Mouse (Mus musculus): ENCODE measurements around the gene Zhx3. TPM values are rescaled to one million over a fixed set of nuclear protein-coding genes. Genes with fewer than 3 reads are reported as not detected.

Zhx3 gene
- total and polyA plus RNA-seq, 2 experiments, result 12.3 to 33.5 TPM

DNA sequence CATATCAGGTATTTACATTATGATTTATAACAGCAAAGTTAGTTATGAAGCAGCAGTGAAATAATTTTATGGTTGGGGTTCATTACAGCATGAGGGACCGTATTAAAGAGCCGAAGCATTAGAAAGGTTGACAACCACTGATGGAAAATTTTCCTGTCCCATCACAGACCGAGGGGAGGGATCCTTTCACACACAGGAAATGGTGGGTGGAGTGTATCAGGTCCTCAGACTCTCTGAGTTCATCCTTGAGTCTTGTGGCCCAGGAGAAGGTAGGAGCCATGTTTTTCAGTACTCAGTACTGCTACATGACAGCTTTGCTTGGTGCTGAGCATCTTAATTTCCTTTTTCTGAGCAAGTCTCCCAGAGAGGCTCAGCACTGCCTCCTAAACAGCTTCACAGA is 109.0 kb downstream of the Zhx3 start:
- 75% methylated on average over 3 of the region's 3 CpGs for WGBS
- Histone ChIP-seq H3K4me3 (ENCODE audit: insufficient read depth, low read depth, low read length) (no peak overlapping the region), H3K27me3 (ENCODE audit: control insufficient read depth, insufficient read depth, low read length) (no peaks in the 10 kb centered on the region), H3K27ac (replicated peaks; ENCODE audit: insufficient read depth, low read depth, low read length) (no peak overlapping the region), H3K9ac (ENCODE audit: low read depth, low read length) (no peak overlapping the region), H3K4me1 (ENCODE audit: control insufficient read depth, insufficient read depth, low read length) (peaks cover 3% of the 10 kb centered on the region; the same call in 1 of the 2 replicates), H3K36me3 (ENCODE audit: control insufficient read depth, insufficient read depth, low read length) (peaks cover 10% of the 10 kb centered on the region), H3K79me2 (ENCODE audit: control insufficient read depth, insufficient read depth, low read length) (no peaks in the 10 kb centered on the region)
- no peak for DNase-seq (ENCODE audit: extremely low read depth, low read depth, low spot score)
- TF ChIP-seq CTCF (IDR thresholded peaks at IDR 0.05; ENCODE audit: low read depth, low read length), result no peak
- TF ChIP-seq POLR2A (IDR thresholded peaks at IDR 0.05; ENCODE audit: extremely low read depth, insufficient read depth, low read length), result no peak

- Histone ChIP-seq H3K79me2 (ENCODE audit: control insufficient read depth, insufficient read depth, low read length) (no peaks in the 10 kb centered on the region), H3K4me3 (ENCODE audit: insufficient read depth, low read depth, low read length) (no peak overlapping the region), H3K4me1 (ENCODE audit: control insufficient read depth, insufficient read depth, low read length) (no peaks in the 10 kb centered on the region; the same call in 1 of the 2 replicates), H3K27ac (replicated peaks; ENCODE audit: insufficient read depth, low read depth, low read length) (0 out of 2 replicates have a peak overlapping the region, but pooled peaks have one; percentile 17), H3K9ac (ENCODE audit: low read depth, low read length) (no peak overlapping the region), H3K27me3 (ENCODE audit: control insufficient read depth, insufficient read depth, low read length) (no peaks in the 10 kb centered on the region), H3K36me3 (ENCODE audit: control insufficient read depth, insufficient read depth, low read length) (peaks cover 27% of the 10 kb centered on the region)
- DNase-seq (ENCODE audit: extremely low read depth, low read depth, low spot score), result peak; percentile 60
- WGBS, result 77% methylated on average over 9 of the region's 9 CpGs
- TF ChIP-seq POLR2A (IDR thresholded peaks at IDR 0.05; ENCODE audit: extremely low read depth, insufficient read depth, low read length) (no peak), CTCF (IDR thresholded peaks at IDR 0.05; ENCODE audit: low read depth, low read length) (peak; percentile 85)
Measured at GRCm38 (mm10) chr2:160760433-160761184, 112.2 kb downstream of the Zhx3 start.

DNA sequence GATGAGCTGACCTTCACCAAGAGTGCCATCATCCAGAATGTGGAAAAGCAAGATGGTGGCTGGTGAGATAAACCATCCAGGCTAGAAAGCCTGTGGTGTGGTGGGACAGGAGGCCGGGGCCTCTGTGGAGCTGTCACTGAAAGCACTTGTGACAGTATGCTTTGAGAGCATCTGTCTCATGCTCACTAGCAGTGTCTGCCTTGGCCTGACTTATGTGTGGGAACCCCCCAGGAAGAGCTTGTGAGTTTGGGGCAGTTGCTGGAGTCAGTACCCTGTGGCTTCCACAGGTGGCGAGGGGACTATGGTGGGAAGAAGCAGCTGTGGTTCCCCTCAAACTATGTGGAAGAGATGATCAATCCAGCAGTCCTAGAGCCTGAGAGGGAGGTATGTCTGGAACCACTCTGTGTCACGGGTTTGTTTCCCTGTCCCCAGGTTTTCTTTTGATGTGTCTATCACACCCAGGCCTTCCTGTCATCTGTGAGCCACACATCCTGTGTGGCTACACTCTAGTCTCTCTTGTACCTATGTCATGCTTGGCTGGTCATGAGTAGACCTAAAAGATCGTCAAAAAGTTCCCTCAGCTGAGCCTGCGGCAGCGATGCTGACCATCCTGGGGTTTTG is 116.1 kb downstream of the Zhx3 start:
- Histone ChIP-seq H3K79me2 (ENCODE audit: control insufficient read depth, insufficient read depth, low read length) (no peaks in the 10 kb centered on the region), H3K9ac (ENCODE audit: low read depth, low read length) (no peak overlapping the region), H3K4me1 (ENCODE audit: control insufficient read depth, insufficient read depth, low read length) (no peaks in the 10 kb centered on the region; the same call in 1 of the 2 replicates), H3K27me3 (ENCODE audit: control insufficient read depth, insufficient read depth, low read length) (no peaks in the 10 kb centered on the region), H3K27ac (replicated peaks; ENCODE audit: insufficient read depth, low read depth, low read length) (no peak overlapping the region), H3K36me3 (ENCODE audit: control insufficient read depth, insufficient read depth, low read length) (peaks cover 40% of the 10 kb centered on the region), H3K4me3 (ENCODE audit: insufficient read depth, low read depth, low read length) (no peak overlapping the region)
- WGBS, result 90% methylated on average over 6 of the region's 6 CpGs
- TF ChIP-seq POLR2A (IDR thresholded peaks at IDR 0.05; ENCODE audit: extremely low read depth, insufficient read depth, low read length), result no peak
- TF ChIP-seq CTCF (IDR thresholded peaks at IDR 0.05; ENCODE audit: low read depth, low read length), result no peak
- DNase-seq (ENCODE audit: extremely low read depth, low read depth, low spot score), result no peak

DNA sequence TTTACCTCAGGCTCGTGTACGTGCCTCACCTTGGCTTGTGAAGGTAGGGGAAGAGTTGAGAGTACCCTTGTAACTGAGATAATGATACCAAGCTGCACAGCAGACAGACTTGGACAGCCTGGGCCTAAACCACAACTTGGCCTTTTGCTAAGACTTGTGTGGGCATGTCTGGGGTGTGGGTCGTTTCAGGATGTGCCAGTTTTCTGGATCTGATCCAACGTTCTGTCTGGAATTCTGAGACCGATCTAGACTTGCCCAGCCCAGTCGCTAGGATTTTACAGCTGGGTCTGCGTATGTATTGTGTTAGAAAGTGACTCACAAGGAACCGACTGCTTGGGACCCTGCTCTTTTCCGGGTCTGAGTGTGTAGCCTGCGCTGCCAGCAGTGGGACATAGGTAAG is 125.7 kb downstream of the Zhx3 start:
- Histone ChIP-seq H3K79me2 (ENCODE audit: control insufficient read depth, insufficient read depth, low read length) (peaks cover 29% of the 10 kb centered on the region; the same call in 1 of the 2 replicates), H3K36me3 (ENCODE audit: control insufficient read depth, insufficient read depth, low read length) (peaks cover 15% of the 10 kb centered on the region), H3K9ac (ENCODE audit: low read depth, low read length) (no peak overlapping the region), H3K4me1 (ENCODE audit: control insufficient read depth, insufficient read depth, low read length) (peaks cover 18% of the 10 kb centered on the region), H3K4me3 (ENCODE audit: insufficient read depth, low read depth, low read length) (no peak overlapping the region), H3K27me3 (ENCODE audit: control insufficient read depth, insufficient read depth, low read length) (no peaks in the 10 kb centered on the region), H3K27ac (replicated peaks; ENCODE audit: insufficient read depth, low read depth, low read length) (no peak overlapping the region)
- TF ChIP-seq CTCF (IDR thresholded peaks at IDR 0.05; ENCODE audit: low read depth, low read length), result no peak
- no peak for TF ChIP-seq POLR2A (IDR thresholded peaks at IDR 0.05; ENCODE audit: extremely low read depth, insufficient read depth, low read length)
- WGBS, result 90% methylated on average over 10 of the region's 10 CpGs
- no peak for DNase-seq (ENCODE audit: extremely low read depth, low read depth, low spot score)

DNA sequence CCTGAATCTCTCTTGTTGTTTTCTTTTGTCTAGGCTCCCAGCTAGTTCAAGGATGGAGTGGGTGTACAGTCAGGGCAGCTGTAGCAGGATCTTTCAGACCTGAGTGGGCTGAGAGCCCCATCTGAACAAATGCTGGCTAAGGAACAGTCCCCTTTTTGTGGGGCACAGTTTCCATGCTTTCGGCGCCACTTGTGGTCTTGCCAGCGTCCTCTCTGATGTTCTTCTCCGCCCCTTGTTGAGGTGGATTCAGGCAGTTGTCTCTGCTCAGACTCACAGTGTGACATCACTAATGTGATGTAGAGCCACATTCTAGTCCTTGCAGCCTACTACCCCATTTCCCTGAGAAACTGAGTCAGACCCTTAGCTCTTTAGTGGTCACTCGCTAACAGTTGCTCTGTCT is 126.2 kb downstream of the Zhx3 start:
- Histone ChIP-seq H3K4me3 (ENCODE audit: insufficient read depth, low read depth, low read length) (no peak overlapping the region), H3K27ac (replicated peaks; ENCODE audit: insufficient read depth, low read depth, low read length) (no peak overlapping the region), H3K79me2 (ENCODE audit: control insufficient read depth, insufficient read depth, low read length) (peaks cover 33% of the 10 kb centered on the region; the same call in 1 of the 2 replicates), H3K36me3 (ENCODE audit: control insufficient read depth, insufficient read depth, low read length) (peaks cover 12% of the 10 kb centered on the region), H3K4me1 (ENCODE audit: control insufficient read depth, insufficient read depth, low read length) (peaks cover 22% of the 10 kb centered on the region), H3K9ac (ENCODE audit: low read depth, low read length) (no peak overlapping the region), H3K27me3 (ENCODE audit: control insufficient read depth, insufficient read depth, low read length) (no peaks in the 10 kb centered on the region)
- DNase-seq (ENCODE audit: extremely low read depth, low read depth, low spot score), result no peak
- 95% methylated on average over 5 of the region's 5 CpGs for WGBS
- TF ChIP-seq POLR2A (IDR thresholded peaks at IDR 0.05; ENCODE audit: extremely low read depth, insufficient read depth, low read length) (no peak), CTCF (IDR thresholded peaks at IDR 0.05; ENCODE audit: low read depth, low read length) (no peak)

Data from liver, adult 2 months (tissue).